Mouse (Mus musculus) CH12.LX (cell line): ENCODE measurements around the gene Gsto2. TPM values are rescaled to one million over a fixed set of nuclear protein-coding genes. Genes with fewer than 3 reads are reported as not detected.

ENCODE experiments used
- DNase-seq: peaks from one replicate; pipeline ENCODE4 v3.0.0-alpha.2; 2013; ENCODE audit errors: extremely low read depth
- H3K27ac ChIP-seq: 2 replicates; pipeline ENCODE4 v1.5.1; 2012; ENCODE audit warnings: low read depth, mild to moderate bottlenecking, control low read depth, moderate library complexity; ENCODE audit not compliant: insufficient read depth
- H3K27me3 ChIP-seq: replicated peaks from 2 replicates; pipeline ENCODE3; 2012; ENCODE audit warnings: inconsistent platforms
- H3K36me3 ChIP-seq, 2 experiments: replicated peaks in 1 of 2; 2 replicates each; pipeline versions ENCODE3 to v1.6.1; 2012; ENCODE audit warnings: inconsistent platforms in 1 of 2, low read length in 1 of 2, mild to moderate bottlenecking in 1 of 2, mixed read lengths in 1 of 2, moderate library complexity in 1 of 2; ENCODE audit not compliant: control insufficient read depth in 1 of 2, insufficient read depth in 1 of 2
- H3K4me1 ChIP-seq, 2 experiments: 2 replicates each; pipeline ENCODE4 v1.6.1; 2012; ENCODE audit warnings: inconsistent platforms in 1 of 2, moderate library complexity in 1 of 2; ENCODE audit not compliant: insufficient read depth in 2 of 2, control insufficient read depth in 1 of 2
- H3K4me2 ChIP-seq: 2 replicates; pipeline ENCODE4 v1.6.1; 2012; ENCODE audit warnings: low read depth, mild to moderate bottlenecking, control low read depth; ENCODE audit not compliant: poor library complexity, insufficient read depth, severe bottlenecking
- H3K4me3 ChIP-seq, 3 experiments: fragments of 150-350 bp in 1 of 3; sonication (generic) in 1 of 3; replicated peaks in 1 of 3; 2 replicates each; pipeline versions ENCODE3 to v1.5.1; 2011 to 2012; ENCODE audit warnings: low read depth in 2 of 3, low read length in 2 of 3, mild to moderate bottlenecking in 2 of 3, moderate library complexity in 2 of 3, control low read depth in 1 of 3, improper control_type of control experiment in 1 of 3, inconsistent platforms in 1 of 3, mixed read lengths in 1 of 3; ENCODE audit not compliant: poor library complexity in 1 of 3
- H3K79me2 ChIP-seq: replicated peaks from 2 replicates; pipeline ENCODE4 v1.6.1; 2012; ENCODE audit warnings: mild to moderate bottlenecking, moderate library complexity; ENCODE audit not compliant: control insufficient read depth, poor library complexity, insufficient read depth, severe bottlenecking; ENCODE audit errors: extremely low read depth
- H3K9ac ChIP-seq: 2 replicates; pipeline ENCODE4 v1.6.1; 2012; ENCODE audit warnings: low read depth, mild to moderate bottlenecking, control low read depth, moderate library complexity; ENCODE audit not compliant: insufficient read depth
- H3K9me3 ChIP-seq: replicated peaks from 2 replicates; pipeline ENCODE3; 2012; ENCODE audit warnings: low read length, inconsistent platforms, mixed read lengths
- BHLHE40 ChIP-seq: IDR thresholded peaks from 2 replicates; pipeline ENCODE4 v1.6.1; 2011; ENCODE audit warnings: mild to moderate bottlenecking, low read depth, low read length, improper control_type of control experiment
- CTCF ChIP-seq, 2 experiments: IDR thresholded peaks in 1 of 2; conservative IDR thresholded peaks in 1 of 2; 2 replicates each; pipeline ENCODE4 v1.5.1; 2011 to 2012; ENCODE audit warnings: low read depth in 2 of 2, low read length in 2 of 2, improper control_type of control experiment in 1 of 2, inconsistent platforms in 1 of 2, mild to moderate bottlenecking in 1 of 2, moderate library complexity in 1 of 2
- E2F4 ChIP-seq: IDR thresholded peaks from 2 replicates; pipeline ENCODE4 v1.6.1; 2011; ENCODE audit warnings: low read depth, low read length, improper control_type of control experiment; ENCODE audit not compliant: insufficient replicate concordance
- GABPA ChIP-seq: IDR thresholded peaks from 2 replicates; pipeline ENCODE4 v1.6.1; 2012; ENCODE audit warnings: low read depth, low read length, improper control_type of control experiment, inconsistent platforms; ENCODE audit not compliant: insufficient replicate concordance
- HCFC1 ChIP-seq: IDR thresholded peaks from 2 replicates; pipeline ENCODE4 v1.6.1; 2012; ENCODE audit warnings: low read depth, mild to moderate bottlenecking, inconsistent platforms, low read length, improper control_type of control experiment
- IRF4 ChIP-seq: IDR thresholded peaks from 2 replicates; pipeline ENCODE4 v1.6.1; 2014; ENCODE audit warnings: low read depth, mild to moderate bottlenecking, inconsistent platforms, low read length, improper control_type of control experiment
- KAT2A ChIP-seq: IDR thresholded peaks from 2 replicates; pipeline ENCODE4 v1.6.1; 2012; ENCODE audit warnings: low read length, improper control_type of control experiment, inconsistent platforms; ENCODE audit not compliant: insufficient replicate concordance
- MAFK ChIP-seq: IDR thresholded peaks from 2 replicates; pipeline ENCODE4 v1.6.1; 2011; ENCODE audit warnings: low read length, improper control_type of control experiment; ENCODE audit not compliant: insufficient replicate concordance
- MAZ ChIP-seq: IDR thresholded peaks from 2 replicates; pipeline ENCODE4 v1.6.1; 2012; ENCODE audit warnings: low read depth, mild to moderate bottlenecking, inconsistent platforms, low read length, improper control_type of control experiment, moderate library complexity
- MEF2A ChIP-seq: IDR thresholded peaks from 2 replicates; pipeline ENCODE4 v1.6.1; 2014; ENCODE audit warnings: low read depth, mild to moderate bottlenecking, inconsistent platforms, low read length, improper control_type of control experiment, borderline replicate concordance
- NELFE ChIP-seq: IDR thresholded peaks from 2 replicates; pipeline ENCODE4 v1.6.1; 2011; ENCODE audit warnings: low read depth, low read length, improper control_type of control experiment
- PAX5 ChIP-seq: IDR thresholded peaks from 2 replicates; pipeline ENCODE4 v1.6.1; 2012; ENCODE audit warnings: low read length, inconsistent platforms, mixed read lengths
- RAD21 ChIP-seq: IDR thresholded peaks from 2 replicates; pipeline ENCODE4 v1.6.1; 2011; ENCODE audit warnings: low read depth, mild to moderate bottlenecking, low read length, improper control_type of control experiment, moderate library complexity
- SIN3A ChIP-seq: IDR thresholded peaks from 2 replicates; pipeline ENCODE4 v1.6.1; 2012; ENCODE audit warnings: low read length, improper control_type of control experiment, inconsistent platforms
- SMC3 ChIP-seq: IDR thresholded peaks from 2 replicates; pipeline ENCODE4 v1.6.1; 2011; ENCODE audit warnings: low read depth, low read length, improper control_type of control experiment
- TBP ChIP-seq: conservative IDR thresholded peaks from 2 replicates; pipeline ENCODE4 v1.6.1; 2011; ENCODE audit warnings: low read depth, low read length, improper control_type of control experiment
- TCF12 ChIP-seq: IDR thresholded peaks from 2 replicates; pipeline ENCODE4 v1.6.1; 2014; ENCODE audit warnings: low read depth, mild to moderate bottlenecking, inconsistent platforms, low read length, improper control_type of control experiment
- UBTF ChIP-seq: IDR thresholded peaks from 2 replicates; pipeline ENCODE4 v1.6.1; 2012; ENCODE audit warnings: low read depth, mild to moderate bottlenecking, inconsistent platforms, low read length, improper control_type of control experiment, moderate library complexity
- USF1 ChIP-seq: IDR thresholded peaks from 2 replicates; pipeline ENCODE4 v1.6.1; 2014; ENCODE audit warnings: low read depth, mild to moderate bottlenecking, inconsistent platforms, low read length, improper control_type of control experiment
- ZC3H11A ChIP-seq: IDR thresholded peaks from 2 replicates; pipeline ENCODE4 v1.6.1; 2012; ENCODE audit warnings: low read depth, mild to moderate bottlenecking, inconsistent platforms, low read length, improper control_type of control experiment
- ZMIZ1 ChIP-seq: IDR thresholded peaks from 2 replicates; pipeline ENCODE4 v1.6.1; 2012; ENCODE audit warnings: low read depth, mild to moderate bottlenecking, inconsistent platforms, low read length, improper control_type of control experiment
- dilution Hi-C: fragments of 300-500 bp; cut with MboI; formaldehyde crosslinking; loops from 2 replicates; pipeline ENCODE4 v1.14.3; 2020; ENCODE audit warnings: low sequenced_read_pairs; ENCODE audit not compliant: extremely low pct_unique_long_range_greater_than_20kb, extremely low pct_ligation_motif_present
- in situ Hi-C: fragments of 300-500 bp; cut with MboI; formaldehyde crosslinking; loops from 3 replicates; pipeline ENCODE4 v1.14.3; 2019; ENCODE audit warnings: low sequenced_read_pairs, low pct_ligation_motif_present, low pct_unique_long_range_greater_than_20kb, mixed read lengths
- polyA plus RNA-seq: library from polyadenylated mRNA; unstranded; fragments of >175 nt; gene quantifications from 2 replicates; pipeline ENCODE4 v1.2.1, GENCODE M21; 2012; ENCODE audit warnings: low read depth; ENCODE audit not compliant: insufficient read length
- total RNA-seq, 2 experiments: library from RNA; depleted of rRNA; stranded (reverse); fragments of 300-350 nt in 1 of 2; fragments of >200 nt in 1 of 2; gene quantifications; 2 replicates each; pipeline ENCODE4 v1.2.3; 2012 to 2014

Gene Gsto2
- total and polyA plus RNA-seq, 3 experiments, result 0.49 to 1.4 (median 1.3) TPM

DNA sequence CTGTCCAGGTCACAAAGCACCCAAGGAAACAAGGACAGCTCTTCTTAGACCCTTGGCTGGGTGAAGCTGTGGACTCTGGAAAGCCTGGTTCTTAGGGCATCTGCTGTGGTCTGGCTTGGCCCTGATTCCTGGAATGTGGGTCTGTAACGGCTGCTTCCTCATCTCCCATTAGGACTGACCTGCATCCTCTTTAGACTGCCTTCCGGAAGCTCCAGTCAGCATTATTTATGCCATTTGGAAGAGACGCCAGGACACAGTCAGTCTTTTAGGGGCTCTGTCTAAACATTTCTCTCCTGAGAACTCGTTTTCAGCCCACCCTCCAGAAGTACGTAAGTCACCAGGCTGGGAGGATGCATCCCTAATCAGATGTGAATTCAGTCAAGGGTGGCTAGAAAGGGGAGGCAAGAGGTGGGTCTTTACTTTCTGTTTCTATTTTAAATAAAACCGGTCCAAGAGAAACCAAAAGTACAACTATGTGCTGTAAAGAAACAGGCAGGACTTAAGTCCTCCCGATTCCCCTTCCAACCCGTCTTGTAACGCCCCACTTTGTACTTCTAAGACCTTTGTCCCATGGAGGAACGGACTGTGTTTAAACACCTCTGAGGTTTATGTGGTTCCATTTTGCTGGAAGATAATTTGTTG lies 25.3 kb downstream of the Gsto2 start:
- in situ Hi-C loops, result no loop called here
- peaks cover 8 to 38% of the 10 kb centered on the region in 2 experiments for H3K4me1 ChIP-seq
- H3K79me2 ChIP-seq, result no peaks in the 10 kb centered on the region
- no peak overlapping the region for H3K4me3 ChIP-seq
- dilution Hi-C loops, result no loop called here
- H3K9me3 ChIP-seq, result no peaks in the 10 kb centered on the region
- H3K36me3 ChIP-seq, result peaks cover 12 to 37% of the 10 kb centered on the region in 2 experiments
- no peak for DNase-seq
- TF ChIP-seq HCFC1 (no peak), RAD21 (no peak), USF1 (no peak), CTCF (conservative IDR thresholded peaks at IDR 0.05 in 1 of 2, IDR thresholded peaks at IDR 0.05 in 1 of 2; ENCODE audit: low read depth in 2 of 2, low read length in 2 of 2) (no peak), ZMIZ1 (no peak), GABPA (no peak), E2F4 (no peak), MAFK (no peak), ZC3H11A (no peak), MAZ (no peak), TBP (no peak), SMC3 (no peak), IRF4 (no peak), NELFE (no peak), PAX5 (no peak), UBTF (no peak), MEF2A (no peak)
- no peak overlapping the region for H3K9ac ChIP-seq
- H3K27me3 ChIP-seq, result no peaks in the 10 kb centered on the region
- H3K27ac ChIP-seq, result no peak overlapping the region
- no peak overlapping the region for H3K4me2 ChIP-seq

DNA sequence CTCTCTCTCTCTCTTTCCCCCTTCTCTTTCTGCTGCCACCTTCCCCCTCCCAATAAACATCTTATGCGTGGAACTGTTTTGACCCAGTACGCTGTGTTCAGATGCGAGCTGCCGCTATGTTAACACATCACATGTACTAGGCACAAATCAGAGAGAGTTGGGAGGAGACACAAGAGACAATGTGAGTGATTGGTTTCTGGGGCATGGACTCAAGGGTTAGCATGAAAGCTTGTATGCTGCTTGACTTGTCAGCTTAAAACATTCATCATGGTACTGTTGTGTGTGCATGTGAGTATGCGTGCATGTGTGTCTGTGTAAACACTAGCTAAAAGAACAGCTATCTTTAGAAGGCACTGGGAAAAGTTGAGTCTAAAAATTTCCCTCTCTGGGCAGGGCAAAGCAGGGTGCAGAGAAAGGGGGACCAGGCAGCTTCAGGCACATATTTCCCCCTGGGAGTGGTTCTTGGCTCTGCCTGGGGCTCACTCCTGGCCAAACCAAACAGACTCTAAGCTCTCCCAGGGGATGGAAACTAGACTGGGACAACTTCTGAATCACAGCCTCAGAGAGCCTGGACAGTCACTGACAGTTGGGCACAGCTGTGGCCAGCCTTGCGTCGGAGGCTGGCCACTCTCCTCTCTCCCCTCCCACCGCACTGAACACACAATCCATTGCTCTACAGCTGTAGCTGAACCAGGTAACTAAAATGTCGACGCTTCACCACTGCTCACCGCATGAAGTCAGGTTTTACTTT lies 26.4 kb downstream of the Gsto2 start:
- TF ChIP-seq TCF12 (no peak), RAD21 (no peak), CTCF (conservative IDR thresholded peaks at IDR 0.05 in 1 of 2, IDR thresholded peaks at IDR 0.05 in 1 of 2; ENCODE audit: low read depth in 2 of 2, low read length in 2 of 2) (no peak), BHLHE40 (no peak), TBP (no peak), KAT2A (no peak), SIN3A (no peak)
- Histone ChIP-seq H3K9ac (no peak overlapping the region), H3K4me2 (no peak overlapping the region), H3K79me2 (no peaks in the 10 kb centered on the region), H3K36me3 (peaks cover 23 to 48% of the 10 kb centered on the region in 2 experiments), H3K4me1 (peaks cover 8 to 36% of the 10 kb centered on the region in 2 experiments), H3K27ac (no peak overlapping the region), H3K27me3 (no peaks in the 10 kb centered on the region), H3K4me3 (no peak overlapping the region), H3K9me3 (no peaks in the 10 kb centered on the region)
- no peak for DNase-seq
- dilution Hi-C loops (no loop called here), in situ Hi-C loops (no loop called here)
